Mouse (Mus musculus) G1E (cell line): ENCODE data around the gene Ndufb5. TPM values are rescaled to one million over a fixed set of nuclear protein-coding genes. Genes with fewer than 3 reads are reported as not detected.
"Not testable (repeated sequence)": the region's sequence is repeated elsewhere in the genome, so short reads cannot be mapped to it uniquely, and the experiment has no call there.

Experiments used
- ATAC-seq: 2 replicates; pipeline ENCODE4 v1.8.0; 2016; ENCODE audit warnings: mild to moderate bottlenecking; ENCODE audit not compliant: insufficient number of reproducible peaks, poor library complexity, low FRiP score, severe bottlenecking; ENCODE audit errors: extremely low read depth
- DNase-seq: peaks from one replicate; pipeline ENCODE4 v3.0.0; 2012; ENCODE audit warnings: low spot score
- H3K27me3 ChIP-seq: 2 replicates; pipeline ENCODE4 v1.6.1; 2012; ENCODE audit warnings: mild to moderate bottlenecking, low read length, inconsistent platforms; ENCODE audit not compliant: insufficient read depth
- H3K36me3 ChIP-seq: replicated peaks from 2 replicates; pipeline ENCODE3; 2012; ENCODE audit warnings: mild to moderate bottlenecking, inconsistent platforms
- H3K4me1 ChIP-seq: 2 replicates; pipeline ENCODE4 v1.6.1; 2012; ENCODE audit warnings: low read depth, low read length, inconsistent platforms, mixed read lengths; ENCODE audit not compliant: insufficient read depth
- H3K4me3 ChIP-seq: 2 replicates; pipeline ENCODE4 v1.5.1; 2012; ENCODE audit warnings: low read depth, mild to moderate bottlenecking, inconsistent platforms, low read length, moderate library complexity, mixed read lengths
- H3K9me3 ChIP-seq: replicated peaks from 2 replicates; pipeline ENCODE4 v1.6.1; 2012; ENCODE audit warnings: inconsistent platforms
- CTCF ChIP-seq: IDR thresholded peaks from 2 replicates; pipeline ENCODE4 v1.5.1; 2012; ENCODE audit warnings: low read depth, low read length, inconsistent platforms, mixed read lengths
- GATA1 ChIP-seq: IDR thresholded peaks from 2 replicates; pipeline ENCODE4 v1.6.1; 2012; ENCODE audit warnings: borderline replicate concordance, low read length, inconsistent platforms, mixed read lengths
- GATA2 ChIP-seq: IDR thresholded peaks from 2 replicates; pipeline ENCODE4 v1.6.1; 2012; ENCODE audit warnings: low read depth, low read length, inconsistent platforms, borderline replicate concordance
- POLR2AphosphoS5 ChIP-seq: IDR thresholded peaks from 2 replicates; pipeline ENCODE4 v1.6.1; 2012; ENCODE audit warnings: low read depth, low read length, inconsistent platforms; ENCODE audit not compliant: insufficient replicate concordance
- TAL1 ChIP-seq: conservative IDR thresholded peaks from 2 replicates; pipeline ENCODE4 v1.6.1; 2012; ENCODE audit warnings: low read depth, low read length, inconsistent platforms, mixed read lengths
- polyA plus RNA-seq: library from polyadenylated mRNA; stranded (reverse); fragments of >175 nt; gene quantifications from 2 replicates; pipeline ENCODE4 v1.2.3, GENCODE M21; 2012
- total RNA-seq, 2 experiments: library from RNA; stranded (forward) in 1 of 2; stranded (reverse) in 1 of 2; fragments of 200-1000 nt in 1 of 2; fragments of >200 nt in 1 of 2; fragmentation: Nextera tagmentation in 1 of 2; gene quantifications; 2 replicates each; pipeline ENCODE4 v1.2.3; 2014 to 2017

Gene Ndufb5
- total and polyA plus RNA-seq, 3 experiments, result 67.2 to 271 (median 109) TPM

DNA sequence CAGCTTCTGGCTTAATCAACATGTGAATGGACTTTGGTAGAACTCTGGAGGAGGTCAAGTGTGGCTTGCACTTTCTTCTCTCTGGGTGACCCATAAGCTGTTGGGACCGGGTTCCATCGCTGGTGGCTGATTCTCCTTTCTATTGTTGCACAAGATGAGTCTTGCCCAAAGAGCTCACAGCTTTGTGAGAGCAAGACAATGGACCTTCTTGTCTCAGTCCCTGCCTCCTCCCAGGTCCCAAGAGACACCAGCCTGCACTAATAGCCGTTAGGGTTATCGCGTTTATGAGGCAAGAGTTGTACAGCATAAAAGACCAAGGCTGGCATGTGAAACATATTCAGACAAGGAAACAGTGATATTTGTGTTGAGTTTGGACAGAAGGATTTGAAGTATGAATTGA is 42.6 kb upstream of the Ndufb5 start:
- DNase-seq (no peak), ATAC-seq (no peak)
- no peak for TF ChIP-seq CTCF
- TF ChIP-seq GATA2, result no peak
- no peak for TF ChIP-seq GATA1
- TF ChIP-seq POLR2AphosphoS5, result no peak
- TF ChIP-seq TAL1, result no peak
- H3K36me3 ChIP-seq, result no peaks in the 10 kb centered on the region
- no peaks in the 10 kb centered on the region for H3K27me3 ChIP-seq
- H3K4me3 ChIP-seq, result no peak overlapping the region
- no peaks in the 10 kb centered on the region for H3K9me3 ChIP-seq
- peaks cover 35% of the 10 kb centered on the region; the same call in 1 of the 2 replicates for H3K4me1 ChIP-seq

DNA sequence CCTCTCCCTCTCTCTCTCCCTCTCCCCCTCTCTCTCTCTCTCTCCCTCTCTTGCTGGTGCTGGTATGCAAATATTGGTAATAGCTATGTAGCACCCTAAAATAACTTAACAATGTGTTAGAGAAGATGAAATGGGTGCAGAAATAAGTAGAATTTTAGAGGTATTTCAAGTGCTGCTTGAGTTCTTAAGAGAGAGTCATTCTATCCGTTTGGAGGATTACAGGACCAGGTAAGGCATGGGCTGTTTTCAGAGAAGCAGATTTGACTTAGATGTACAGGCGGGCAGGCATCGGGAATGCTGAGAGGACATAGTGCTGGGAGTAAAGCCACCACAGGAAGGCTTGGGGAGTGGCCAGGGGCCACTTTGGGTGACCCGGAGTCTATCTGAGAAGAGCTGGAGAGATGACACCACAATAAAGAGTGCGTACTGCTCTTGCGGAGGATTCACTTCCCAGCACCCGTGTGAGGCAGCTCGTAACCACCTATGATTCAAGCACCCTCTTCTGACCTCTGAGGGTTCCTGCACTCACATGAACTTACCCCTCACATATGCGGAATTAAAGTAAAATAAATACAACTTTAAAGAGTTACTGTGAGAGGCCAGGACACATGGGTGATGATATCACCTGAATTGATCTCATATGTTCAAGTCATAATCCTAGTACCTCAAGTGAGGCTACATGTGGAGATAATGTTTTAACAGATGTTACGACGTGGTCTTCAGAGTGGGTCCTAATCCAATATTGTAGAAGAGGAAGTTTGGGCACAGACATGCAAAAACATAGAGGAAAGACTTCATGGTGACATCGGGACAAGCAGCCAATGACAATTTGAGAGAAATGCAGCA is 41.8 kb upstream of the Ndufb5 start:
- H3K36me3 ChIP-seq, result no peaks in the 10 kb centered on the region
- H3K4me1 ChIP-seq, result peaks cover 29% of the 10 kb centered on the region; the same call in 1 of the 2 replicates
- no peak for TF ChIP-seq TAL1
- TF ChIP-seq GATA2, result no peak
- no peak for TF ChIP-seq POLR2AphosphoS5
- TF ChIP-seq CTCF, result no peak
- TF ChIP-seq GATA1, result no peak
- no peaks in the 10 kb centered on the region for H3K9me3 ChIP-seq
- no peak overlapping the region for H3K4me3 ChIP-seq
- no peaks in the 10 kb centered on the region for H3K27me3 ChIP-seq
- no peak for DNase-seq
- no peak for ATAC-seq

DNA sequence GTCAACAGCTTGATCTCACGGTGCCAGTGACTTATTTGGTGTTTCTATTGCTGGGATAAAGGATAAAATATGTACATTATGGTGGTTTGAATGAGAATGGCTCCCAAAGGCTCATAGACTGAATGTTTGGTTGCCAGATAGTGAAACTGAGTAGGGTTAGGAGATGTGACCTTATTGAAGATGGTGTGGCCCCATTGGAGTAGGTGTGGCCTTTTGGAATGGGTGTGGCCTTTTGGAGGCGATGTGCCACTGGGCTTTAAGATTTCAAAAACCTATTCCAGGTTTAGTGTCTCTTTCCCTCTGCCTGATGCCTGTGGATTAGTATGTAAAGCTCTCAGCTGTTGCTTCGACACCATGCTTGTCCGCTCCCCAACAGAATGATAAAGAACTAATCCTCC is 41.2 kb upstream of the Ndufb5 start:
- Histone ChIP-seq H3K9me3 (no peaks in the 10 kb centered on the region), H3K4me3 (no peak overlapping the region), H3K27me3 (no peaks in the 10 kb centered on the region), H3K4me1 (peaks cover 27% of the 10 kb centered on the region; the same call in 1 of the 2 replicates), H3K36me3 (no peaks in the 10 kb centered on the region)
- TF ChIP-seq TAL1, result no peak
- no peak for TF ChIP-seq GATA1
- TF ChIP-seq CTCF, result no peak
- TF ChIP-seq GATA2, result no peak
- no peak for TF ChIP-seq POLR2AphosphoS5
- ATAC-seq, result no peak
- DNase-seq, result no peak

DNA sequence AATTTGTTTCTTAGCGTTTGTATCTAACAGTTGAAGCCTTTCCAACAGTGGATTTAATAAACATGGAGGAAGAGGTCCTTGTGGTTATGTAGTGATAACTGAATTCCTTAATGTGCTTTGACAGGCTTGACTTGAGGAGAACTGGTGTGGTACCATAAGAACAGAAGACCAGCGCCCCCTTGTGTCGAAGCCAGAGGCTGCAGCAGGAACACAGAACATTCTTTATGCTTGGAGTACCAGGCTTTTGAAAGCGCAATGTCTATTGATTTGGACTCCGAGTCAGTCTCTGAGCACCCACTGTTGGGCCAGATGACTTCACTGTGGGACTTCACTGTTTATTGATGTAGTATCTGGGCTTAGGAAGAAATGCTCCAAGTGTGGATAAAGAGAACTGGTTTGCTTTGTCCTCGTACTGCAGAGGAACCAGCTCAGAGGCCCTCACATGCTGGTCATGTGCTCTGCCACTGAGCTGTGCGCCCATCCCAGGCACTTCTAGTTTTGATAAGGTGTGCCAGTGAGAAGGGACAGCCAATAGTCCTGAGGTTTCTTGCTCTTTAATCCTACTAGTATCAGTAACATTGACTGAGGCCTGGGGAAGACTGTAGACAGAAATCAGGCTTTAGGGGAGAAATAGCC is 38.4 kb upstream of the Ndufb5 start:
- TF ChIP-seq POLR2AphosphoS5, result no peak
- no peak for TF ChIP-seq TAL1
- no peak for TF ChIP-seq GATA2
- no peak for TF ChIP-seq GATA1
- peak; percentile 88 for TF ChIP-seq CTCF
- H3K4me3 ChIP-seq, result no peak overlapping the region
- ATAC-seq, result peak; percentile 80
- no peaks in the 10 kb centered on the region for H3K27me3 ChIP-seq
- H3K9me3 ChIP-seq, result no peaks in the 10 kb centered on the region
- no peaks in the 10 kb centered on the region for H3K36me3 ChIP-seq
- H3K4me1 ChIP-seq, result peaks cover 21% of the 10 kb centered on the region; the same call in 1 of the 2 replicates
- peak; percentile 20 for DNase-seq

DNA sequence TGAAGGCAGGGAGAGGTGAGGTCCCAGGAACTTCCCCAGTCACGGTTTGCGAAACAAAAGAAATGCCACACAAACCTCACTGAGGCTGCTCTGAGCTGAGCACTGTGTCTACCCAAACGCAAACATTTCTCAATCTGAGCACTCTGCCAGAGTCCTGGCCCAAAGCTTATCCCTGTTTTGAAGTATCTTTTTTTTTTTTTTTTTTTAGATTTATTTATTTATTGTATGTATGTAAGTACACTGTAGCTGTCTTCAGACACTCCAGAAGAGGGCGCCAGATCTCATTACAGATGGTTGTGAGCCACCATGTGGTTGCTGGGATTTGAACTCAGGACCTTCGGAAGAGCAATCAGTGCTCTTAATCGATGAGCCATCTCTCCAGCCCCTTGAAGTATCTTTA is 32.8 kb upstream of the Ndufb5 start:
- not testable (repeated sequence) for ATAC-seq, H3K4me3 ChIP-seq, H3K4me1 ChIP-seq, DNase-seq, H3K9me3 ChIP-seq, H3K27me3 ChIP-seq, H3K36me3 ChIP-seq

DNA sequence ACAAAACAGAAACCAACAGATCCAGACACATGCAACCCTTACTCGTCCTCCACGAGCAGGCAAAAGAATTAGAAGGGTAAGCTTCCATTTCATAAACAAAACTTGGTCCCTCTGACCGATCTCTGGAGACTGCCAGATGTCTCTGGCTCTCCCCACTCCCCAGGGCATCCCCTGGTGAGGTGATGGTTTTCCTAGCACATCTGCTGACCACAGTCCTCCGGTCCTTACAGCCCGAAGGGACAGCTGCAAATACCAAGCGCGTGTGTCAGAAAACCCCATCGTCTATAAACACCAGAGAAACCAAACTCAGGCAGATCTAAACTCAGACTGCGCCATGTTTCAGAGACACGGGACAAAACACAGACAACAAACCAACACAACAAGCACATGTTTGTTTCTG is 32.2 kb upstream of the Ndufb5 start:
- not testable (repeated sequence) for H3K9me3 ChIP-seq, H3K27me3 ChIP-seq, H3K4me3 ChIP-seq, ATAC-seq, H3K4me1 ChIP-seq, H3K36me3 ChIP-seq, DNase-seq

DNA sequence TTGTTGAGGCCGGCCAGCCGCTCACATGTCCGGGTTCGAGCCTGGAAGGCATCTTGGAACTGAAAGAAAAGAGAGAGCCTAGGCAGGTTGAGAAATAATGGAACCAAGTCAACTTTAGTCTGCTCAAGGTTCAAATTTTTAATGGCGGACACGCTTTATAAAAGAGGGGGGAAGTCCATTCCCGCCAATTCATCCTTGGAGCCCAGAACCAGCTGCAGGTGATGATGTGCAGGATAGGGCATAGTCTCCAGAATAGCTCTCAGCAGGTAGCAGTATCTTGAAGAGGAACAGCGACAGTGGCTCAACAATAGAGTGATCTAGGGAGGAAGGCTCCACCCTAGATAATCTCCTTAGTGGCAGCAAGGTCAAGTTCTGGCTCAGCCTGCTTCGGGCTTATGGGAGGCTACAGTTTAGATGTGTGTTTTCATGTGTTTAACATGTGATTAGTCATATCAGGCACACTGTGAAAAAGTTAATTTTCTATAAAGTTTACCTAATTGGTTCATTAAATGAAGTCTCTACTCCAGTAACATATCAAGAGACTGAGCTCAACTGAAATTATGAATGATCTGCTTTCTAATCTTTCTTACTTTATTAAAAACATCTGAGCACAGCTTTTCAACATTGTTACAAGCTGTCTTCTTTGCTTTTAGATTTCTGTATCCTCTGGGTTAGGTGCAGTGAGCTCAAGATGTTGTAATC is 31.0 kb upstream of the Ndufb5 start, which contains the start of gene Actl6a:
Actl6a (plus strand) TSS at position 652 of the 702 bp plus-strand sequence.
- ATAC-seq, H3K36me3 ChIP-seq: not testable (repeated sequence)

More for the DNA sequence above, 31.0 kb upstream of the Ndufb5 start, which contains the start of gene Actl6a:
- H3K4me3 ChIP-seq, DNase-seq, H3K9me3 ChIP-seq, H3K27me3 ChIP-seq: not testable (repeated sequence)
- peaks cover 11% of the 10 kb centered on the region for H3K4me1 ChIP-seq
